ENCODE assay signal across 18 mouse cellular contexts in genomic region chr4:45429451-45429850, GRCm38 (mm10). TPM values are rescaled to one million over a fixed set of nuclear protein-coding genes. Genes with fewer than 3 reads are reported as not detected.
DNase-seq lines count a peak whose midpoint lies in the region; ATAC-seq lines count a peak whose summit lies in the region.
"Had no signal": no experiment of that assay in that cellular context is flagged by ENCODE, and none has a peak within 500 bp of the region (broad histone marks: within the 10 kb centered on the region; RNA-seq: fewer than 3 reads in every experiment).

No protein-coding gene starts in this region.

- DNase-seq in hindbrain, embryonic 11.5 days (ENCODE audit: low spot score): no peak
- DNase-seq in adrenal gland, postnatal 14 days: peak; percentile 63
- peak; percentile 62 to 73 for DNase-seq in adrenal gland, postnatal 36 days
- DNase-seq in cerebellum, postnatal 25 days: peak; percentile 23 to 34
- DNase-seq in lung, adult 18-20 months: no peak
- no peak for DNase-seq in urinary bladder, postnatal 14 days (ENCODE audit: low spot score)
- DNase-seq: gastrocnemius, postnatal 14 days; heart, postnatal 14 days; lung, embryonic 14.5 days; retina, postnatal 1 day; thymus, adult 2 months had no signal

- WGBS in hindbrain, embryonic 11.5 days: 78% methylated on average over 7 of the region's 7 CpGs
- 61% methylated on average over 7 of the region's 7 CpGs for WGBS in hindbrain, embryonic 13.5 days

- no peak overlapping the region for H3K4me3 ChIP-seq in hindbrain, embryonic 11.5 days (ENCODE audit: low read depth, low read length)
- no peak overlapping the region for H3K4me3 ChIP-seq in hindbrain, embryonic 13.5 days
- H3K4me3 ChIP-seq: embryonic facial prominence, embryonic 15.5 days; heart, embryonic 10.5 days; limb, embryonic 15.5 days; neural tube, embryonic 15.5 days had no signal

- no peak for ATAC-seq in hindbrain, embryonic 11.5 days (ENCODE audit: low FRiP score)
- ATAC-seq in hindbrain, embryonic 13.5 days (ENCODE audit: low FRiP score): no peak
- ATAC-seq: CD4-positive, CD25-positive, alpha-beta regulatory T cell, adult 4 months had no signal

- H3K9ac ChIP-seq in hindbrain, embryonic 11.5 days (ENCODE audit: low read depth, low read length): no peak overlapping the region
- H3K9ac ChIP-seq in hindbrain, embryonic 13.5 days: no peak overlapping the region
- H3K9ac ChIP-seq: embryonic facial prominence, embryonic 15.5 days; limb, embryonic 15.5 days; lung, embryonic 14.5 days; neural tube, embryonic 15.5 days had no signal

- H3K36me3 ChIP-seq in hindbrain, embryonic 11.5 days (ENCODE audit: control insufficient read depth, insufficient read depth, low read length): no peaks in the 10 kb centered on the region
- H3K36me3 ChIP-seq in hindbrain, embryonic 13.5 days: no peaks in the 10 kb centered on the region
- H3K36me3 ChIP-seq: embryonic facial prominence, embryonic 15.5 days; limb, embryonic 15.5 days; neural tube, embryonic 15.5 days had no signal

- H3K27me3 ChIP-seq in hindbrain, embryonic 11.5 days (ENCODE audit: control insufficient read depth, insufficient read depth, low read length): no peaks in the 10 kb centered on the region
- H3K27me3 ChIP-seq in hindbrain, embryonic 13.5 days: 0 out of 2 replicates have a peak, but pooled peaks cover 6% of the 10 kb centered on the region
- H3K27me3 ChIP-seq: embryonic facial prominence, embryonic 15.5 days; limb, embryonic 15.5 days; neural tube, embryonic 15.5 days had no signal

- H3K4me1 ChIP-seq in hindbrain, embryonic 11.5 days (replicated peaks; ENCODE audit: control insufficient read depth, insufficient read depth, low read length): peaks cover 4% of the 10 kb centered on the region; the same call in 1 of the 2 replicates
- peaks cover 60% of the 10 kb centered on the region for H3K4me1 ChIP-seq in hindbrain, embryonic 13.5 days (replicated peaks)

- no peaks in the 10 kb centered on the region for H3K9me3 ChIP-seq in hindbrain, embryonic 11.5 days (ENCODE audit: control insufficient read depth, low read length)
- no peaks in the 10 kb centered on the region for H3K9me3 ChIP-seq in hindbrain, embryonic 13.5 days
- H3K9me3 ChIP-seq: embryonic facial prominence, embryonic 15.5 days; heart, embryonic 10.5 days; limb, embryonic 15.5 days; neural tube, embryonic 15.5 days had no signal

- peak overlapping the region; percentile 45; the same call in 1 of the 2 replicates for H3K27ac ChIP-seq in hindbrain, embryonic 11.5 days (ENCODE audit: low read depth, low read length)
- no peak overlapping the region for H3K27ac ChIP-seq in hindbrain, embryonic 13.5 days
- H3K27ac ChIP-seq: embryonic facial prominence, embryonic 15.5 days; heart, embryonic 10.5 days; kidney, postnatal 0 days; limb, embryonic 15.5 days; neural tube, embryonic 15.5 days had no signal

- H3K4me2 ChIP-seq in hindbrain, embryonic 11.5 days (replicated peaks; ENCODE audit: low read depth, low read length): no peak overlapping the region
- no peak overlapping the region for H3K4me2 ChIP-seq in hindbrain, embryonic 13.5 days
- H3K4me2 ChIP-seq: embryonic facial prominence, embryonic 15.5 days; limb, embryonic 15.5 days; lung, embryonic 14.5 days; neural tube, embryonic 15.5 days had no signal

RNA-seq across cellular contexts. Expression of gene Slc25a51, which starts 20.9 kb away (rescaled TPM):
- polyA plus RNA-seq in hindbrain, embryonic 11.5 days (2014; fragmentation: Nextera tagmentation; extraction: Ambion mirVana): 67.1 and 73.3 TPM in 2 replicates
- 71.2 and 74.8 TPM in 2 replicates for polyA plus RNA-seq in hindbrain, embryonic 13.5 days (2015; fragmentation: Nextera tagmentation; extraction: Ambion mirVana)
- 449 and 529 TPM in 2 replicates for total RNA-seq in adrenal gland, postnatal 14 days (2021)
- 100 to 1,000 TPM; 268 to 422 TPM for total RNA-seq in adrenal gland, postnatal 36 days (2021)

Comparison
In these comparisons a context has a peak if more than half of its experiments do, and no peak if none do; other contexts are left out.
1. DNase-seq: peak in adrenal gland, postnatal 14 days (single experiment), adrenal gland, postnatal 36 days (2 of 2) and cerebellum, postnatal 25 days (2 of 2); none in hindbrain, embryonic 11.5 days (single experiment), lung, adult 18-20 months (0 of 2) and urinary bladder, postnatal 14 days (single experiment).